Mouse (Mus musculus) MEL (cell line): ENCODE measurements around the gene Sept9. TPM values are rescaled to one million over a fixed set of nuclear protein-coding genes. Genes with fewer than 3 reads are reported as not detected.

Experiments used
- DNase-seq: peaks from one replicate; pipeline ENCODE4 v3.0.0; 2011; ENCODE audit warnings: low read depth, low spot score
- H3K27ac ChIP-seq: 2 replicates; pipeline ENCODE4 v1.5.1; 2012; ENCODE audit warnings: low read depth, mild to moderate bottlenecking, control low read depth, low read length, moderate library complexity; ENCODE audit not compliant: control insufficient read depth
- H3K27me3 ChIP-seq, 2 experiments: fragments of 150-350 bp in 1 of 2; sonication (generic) in 1 of 2; 2 replicates each; pipeline ENCODE4 v1.6.1; 2012; ENCODE audit warnings: low read length in 2 of 2, mild to moderate bottlenecking in 2 of 2, improper control_type of control experiment in 1 of 2, moderate library complexity in 1 of 2; ENCODE audit not compliant: insufficient read depth in 2 of 2, control insufficient read depth in 1 of 2
- H3K36me3 ChIP-seq, 2 experiments: 2 replicates each; pipeline ENCODE4 v1.6.1; 2012 to 2014; ENCODE audit warnings: low read length in 2 of 2, improper control_type of control experiment in 1 of 2, inconsistent platforms in 1 of 2, mild to moderate bottlenecking in 1 of 2; ENCODE audit not compliant: insufficient read depth in 2 of 2, control insufficient read depth in 1 of 2
- H3K4me1 ChIP-seq, 2 experiments: fragments of 150-350 bp in 1 of 2; sonication (generic) in 1 of 2; 2 replicates each; pipeline ENCODE4 v1.6.1; 2012; ENCODE audit warnings: low read length in 2 of 2, improper control_type of control experiment in 1 of 2, mild to moderate bottlenecking in 1 of 2; ENCODE audit not compliant: insufficient read depth in 2 of 2, control insufficient read depth in 1 of 2
- H3K4me3 ChIP-seq, 2 experiments: fragments of 150-350 bp in 1 of 2; sonication (generic) in 1 of 2; 2 replicates each; pipeline ENCODE4 v1.5.1; 2012; ENCODE audit warnings: low read depth in 2 of 2, low read length in 2 of 2, mild to moderate bottlenecking in 2 of 2, moderate library complexity in 2 of 2, control low read depth in 1 of 2, improper control_type of control experiment in 1 of 2; ENCODE audit not compliant: control insufficient read depth in 1 of 2, insufficient read depth in 1 of 2
- H3K79me2 ChIP-seq: 2 replicates; pipeline ENCODE4 v1.6.1; 2012; ENCODE audit warnings: mild to moderate bottlenecking, low read length, moderate library complexity; ENCODE audit not compliant: control insufficient read depth, poor library complexity, insufficient read depth
- H3K9ac ChIP-seq: 2 replicates; pipeline ENCODE4 v1.6.1; 2012; ENCODE audit warnings: low read depth, mild to moderate bottlenecking, control low read depth, low read length, moderate library complexity; ENCODE audit not compliant: control insufficient read depth, poor library complexity, severe bottlenecking
- H3K9me3 ChIP-seq: fragments of 150-350 bp; sonication (generic); replicated peaks from 2 replicates; pipeline ENCODE4 v1.6.1; 2012; ENCODE audit warnings: mild to moderate bottlenecking, low read length, improper control_type of control experiment, moderate library complexity; ENCODE audit not compliant: insufficient read depth
- BHLHE40 ChIP-seq: IDR thresholded peaks from 2 replicates; pipeline ENCODE4 v1.6.1; 2012; ENCODE audit warnings: low read depth, mild to moderate bottlenecking, inconsistent platforms, low read length, improper control_type of control experiment, borderline replicate concordance
- CHD1 ChIP-seq: IDR thresholded peaks from 2 replicates; pipeline ENCODE4 v1.6.1; 2012; ENCODE audit warnings: low read depth, mild to moderate bottlenecking, inconsistent platforms, low read length, improper control_type of control experiment
- CTCF ChIP-seq, 3 experiments: IDR thresholded peaks in 2 of 3; conservative IDR thresholded peaks in 1 of 3; 2 replicates each; pipeline ENCODE4 v1.5.1; 2011 to 2012; ENCODE audit warnings: low read length in 3 of 3, low read depth in 2 of 3, mild to moderate bottlenecking in 2 of 3, improper control_type of control experiment in 1 of 3, inconsistent platforms in 1 of 3, mixed read lengths in 1 of 3, moderate library complexity in 1 of 3; ENCODE audit not compliant: control insufficient read depth in 1 of 3, insufficient read depth in 1 of 3, poor library complexity in 1 of 3, severe bottlenecking in 1 of 3
- ELF1 ChIP-seq: IDR thresholded peaks from 2 replicates; pipeline ENCODE4 v1.6.1; 2014; ENCODE audit warnings: low read depth, mild to moderate bottlenecking, inconsistent platforms, low read length, improper control_type of control experiment, moderate library complexity
- EP300 ChIP-seq, 2 experiments: IDR thresholded peaks; 2 replicates each; pipeline ENCODE4 v1.6.1; 2011; ENCODE audit warnings: improper control_type of control experiment in 2 of 2, low read length in 2 of 2, low read depth in 1 of 2, mild to moderate bottlenecking in 1 of 2
- GATA1 ChIP-seq: IDR thresholded peaks from 2 replicates; pipeline ENCODE4 v1.6.1; 2011; ENCODE audit warnings: low read depth, low read length, improper control_type of control experiment
- HCFC1 ChIP-seq: IDR thresholded peaks from 2 replicates; pipeline ENCODE4 v1.6.1; 2012; ENCODE audit warnings: low read depth, mild to moderate bottlenecking, inconsistent platforms, low read length, improper control_type of control experiment, moderate library complexity
- JUND ChIP-seq: IDR thresholded peaks from 2 replicates; pipeline ENCODE4 v1.6.1; 2011; ENCODE audit warnings: low read depth, mild to moderate bottlenecking, improper control_type of control experiment, low read length
- MAX ChIP-seq: IDR thresholded peaks from 2 replicates; pipeline ENCODE4 v1.6.1; 2011; ENCODE audit warnings: low read length, improper control_type of control experiment
- MAZ ChIP-seq: IDR thresholded peaks from 2 replicates; pipeline ENCODE4 v1.6.1; 2012; ENCODE audit warnings: low read depth, mild to moderate bottlenecking, inconsistent platforms, low read length, improper control_type of control experiment
- MXI1 ChIP-seq: IDR thresholded peaks from 2 replicates; pipeline ENCODE4 v1.6.1; 2011; ENCODE audit warnings: mild to moderate bottlenecking, low read depth, low read length, improper control_type of control experiment
- MYB ChIP-seq: IDR thresholded peaks from 2 replicates; pipeline ENCODE4 v1.6.1; 2011; ENCODE audit warnings: mild to moderate bottlenecking, low read depth, low read length, improper control_type of control experiment
- NRF1 ChIP-seq: IDR thresholded peaks from 2 replicates; pipeline ENCODE4 v1.6.1; 2014; ENCODE audit warnings: low read depth, mild to moderate bottlenecking, inconsistent platforms, low read length, improper control_type of control experiment, moderate library complexity; ENCODE audit not compliant: poor library complexity, insufficient read depth, severe bottlenecking
- POLR2AphosphoS5 ChIP-seq: IDR thresholded peaks from 2 replicates; pipeline ENCODE4 v1.6.1; 2012; ENCODE audit warnings: low read depth, borderline replicate concordance, mild to moderate bottlenecking, inconsistent platforms, low read length, moderate library complexity, mixed read lengths
- RCOR1 ChIP-seq: IDR thresholded peaks from 2 replicates; pipeline ENCODE4 v1.6.1; 2012; ENCODE audit warnings: low read depth, mild to moderate bottlenecking, inconsistent platforms, low read length, improper control_type of control experiment
- SIN3A ChIP-seq: IDR thresholded peaks from 2 replicates; pipeline ENCODE4 v1.6.1; 2012; ENCODE audit warnings: low read length, improper control_type of control experiment, inconsistent platforms
- SMC3 ChIP-seq: IDR thresholded peaks from 2 replicates; pipeline ENCODE4 v1.6.1; 2011; ENCODE audit warnings: low read depth, low read length, improper control_type of control experiment
- TAL1 ChIP-seq: IDR thresholded peaks from 2 replicates; pipeline ENCODE4 v1.6.1; 2012; ENCODE audit warnings: mild to moderate bottlenecking, inconsistent platforms, low read length, moderate library complexity, mixed read lengths
- TBP ChIP-seq: IDR thresholded peaks from 2 replicates; pipeline ENCODE4 v1.8.0; 2011; ENCODE audit warnings: low read depth, low read length, improper control_type of control experiment
- TCF12 ChIP-seq: IDR thresholded peaks from 2 replicates; pipeline ENCODE4 v1.6.1; 2014; ENCODE audit warnings: low read depth, mild to moderate bottlenecking, inconsistent platforms, low read length, improper control_type of control experiment, moderate library complexity
- USF2 ChIP-seq, 2 experiments: IDR thresholded peaks; 2 replicates each; pipeline ENCODE4 v1.6.1; 2011 to 2012; ENCODE audit warnings: improper control_type of control experiment in 2 of 2, low read length in 2 of 2, borderline replicate concordance in 1 of 2, inconsistent platforms in 1 of 2, low read depth in 1 of 2, mild to moderate bottlenecking in 1 of 2; ENCODE audit not compliant: insufficient read depth in 1 of 2
- ZC3H11A ChIP-seq: IDR thresholded peaks from 2 replicates; pipeline ENCODE4 v1.6.1; 2012; ENCODE audit warnings: low read depth, mild to moderate bottlenecking, inconsistent platforms, low read length, improper control_type of control experiment
- ZKSCAN1 ChIP-seq: IDR thresholded peaks from 2 replicates; pipeline ENCODE4 v1.6.1; 2012; ENCODE audit warnings: low read depth, mild to moderate bottlenecking, inconsistent platforms, low read length, improper control_type of control experiment, moderate library complexity
- ZNF384 ChIP-seq: IDR thresholded peaks from 2 replicates; pipeline ENCODE4 v1.6.1; 2012; ENCODE audit warnings: low read depth, mild to moderate bottlenecking, inconsistent platforms, low read length, improper control_type of control experiment
- polyA plus RNA-seq, 2 experiments: library from polyadenylated mRNA; stranded (reverse) in 1 of 2; unstranded in 1 of 2; fragments of >175 nt in 1 of 2; fragments of >200 nt in 1 of 2; gene quantifications; 2 replicates each; pipeline versions ENCODE4 v1.2.1 to v1.2.4; 2012; ENCODE audit warnings: low replicate concordance in 2 of 2, low read depth in 1 of 2; ENCODE audit not compliant: insufficient read length in 2 of 2, insufficient read depth in 1 of 2, missing spikeins in 1 of 2
- total RNA-seq: library from RNA; depleted of rRNA; stranded (reverse); fragments of 300-350 nt; gene quantifications from 2 replicates; pipeline ENCODE4 v1.2.3, GENCODE M21; 2012

Sept9 gene
- total and polyA plus RNA-seq, 3 experiments, result 49.7 to 196 (median 163) TPM

DNA sequence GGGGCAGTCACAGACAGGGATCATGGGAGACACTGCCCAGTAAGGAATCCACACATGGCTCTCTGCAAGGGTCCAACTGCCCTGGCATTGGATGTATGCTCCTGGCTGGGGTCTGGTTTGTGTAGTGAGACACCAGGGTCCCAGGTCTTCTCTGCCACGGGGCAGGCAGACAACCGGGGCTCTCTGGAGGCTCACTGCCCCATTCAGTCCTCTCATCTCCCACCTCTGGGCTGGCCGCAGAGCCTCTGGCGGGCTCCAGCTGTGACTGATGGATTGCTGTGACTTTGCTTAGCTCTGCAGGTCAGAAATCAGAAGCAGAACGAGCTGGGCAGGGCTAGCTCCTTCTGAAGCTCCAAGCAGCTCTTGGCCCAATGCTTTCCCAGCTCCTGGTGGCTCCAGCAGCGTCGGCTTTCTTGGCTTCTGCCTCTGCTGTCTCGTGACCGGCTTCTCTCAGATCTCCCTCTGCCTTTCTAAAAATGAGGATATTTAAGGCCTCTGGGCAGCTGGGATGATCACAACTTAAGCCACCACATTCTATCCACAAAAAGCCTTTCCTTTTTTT, 36.5 kb downstream of the Sept9 start:
- Histone ChIP-seq H3K27ac (no peak overlapping the region), H3K9me3 (no peaks in the 10 kb centered on the region), H3K4me3 (peak overlapping the region in 1 of 2 experiments; percentile 11; a peak in 2 of 4 replicates)
- TF ChIP-seq ELF1, result no peak
- no peak for TF ChIP-seq POLR2AphosphoS5
- TF ChIP-seq MAX, result no peak
- TF ChIP-seq MYB, result no peak
- TF ChIP-seq ZNF384, result no peak
- no peak for TF ChIP-seq BHLHE40
- no peak for TF ChIP-seq CHD1
- TF ChIP-seq EP300 (IDR thresholded peaks at IDR 0.05; ENCODE audit: low read depth in 1 of 2, low read length in 2 of 2), result no peak
- TF ChIP-seq MXI1, result no peak
- no peak for TF ChIP-seq TCF12
- TF ChIP-seq, all 39 proteins: peak for 0
- peaks cover 0 to 4% of the 10 kb centered on the region in 2 experiments; a peak in 1 of 4 replicates for H3K36me3 ChIP-seq
- H3K79me2 ChIP-seq, result no peaks in the 10 kb centered on the region
- H3K9ac ChIP-seq, result peak overlapping the region; percentile 21
- H3K4me1 ChIP-seq, result peaks cover 0 to 9% of the 10 kb centered on the region in 2 experiments; a peak in 3 of 4 replicates
- H3K27me3 ChIP-seq, result peaks cover 0 to 3% of the 10 kb centered on the region in 2 experiments; a peak in 1 of 4 replicates
- DNase-seq, result no peak

GRCm38 (mm10) chr11:117238169-117238568, 38.7 kb downstream of the Sept9 start:
- DNase-seq, result peak; percentile 93

More at GRCm38 (mm10) chr11:117238169-117238568, 38.7 kb downstream of the Sept9 start:
- Histone ChIP-seq H3K9me3 (no peaks in the 10 kb centered on the region), H3K27ac (no peak overlapping the region), H3K4me3 (no peak overlapping the region), H3K4me1 (peaks cover 11 to 26% of the 10 kb centered on the region in 2 experiments), H3K9ac (no peak overlapping the region), H3K36me3 (peaks cover 0 to 20% of the 10 kb centered on the region in 2 experiments; a peak in 2 of 4 replicates), H3K79me2 (no peaks in the 10 kb centered on the region), H3K27me3 (peaks cover 0 to 3% of the 10 kb centered on the region in 2 experiments; a peak in 1 of 4 replicates)
- TF ChIP-seq MAZ (peak; percentile 78; the same call in 1 of the 2 replicates), SMC3 (peak; percentile 100), TCF12 (peak; percentile 33; the same call in 1 of the 2 replicates), CHD1 (no peak), NRF1 (0 out of 2 replicates have a peak, but pooled peaks have one; percentile 26), BHLHE40 (0 out of 2 replicates have a peak, but pooled peaks have one; percentile 29), ZKSCAN1 (no peak), CTCF (IDR thresholded peaks at IDR 0.05 in 2 of 3, conservative IDR thresholded peaks at IDR 0.05 in 1 of 3; ENCODE audit: control insufficient read depth in 1 of 3, insufficient read depth in 1 of 3, low read depth in 2 of 3, low read length in 3 of 3, poor library complexity in 1 of 3, severe bottlenecking in 1 of 3) (peak; percentile 88 to 100 (median 98)), HCFC1 (0 out of 2 replicates have a peak, but pooled peaks have one; percentile 27), ELF1 (peak; percentile 51; the same call in 1 of the 2 replicates), JUND (peak; percentile 55; the same call in 1 of the 2 replicates), SIN3A (peak; percentile 73), ZNF384 (0 out of 2 replicates have a peak, but pooled peaks have one; percentile 15), USF2 (IDR thresholded peaks at IDR 0.05; ENCODE audit: borderline replicate concordance in 1 of 2, insufficient read depth in 1 of 2, low read depth in 1 of 2, low read length in 2 of 2) (no peak), TBP (no peak), RCOR1 (no peak), TAL1 (no peak), MXI1 (peak; percentile 48; the same call in 1 of the 2 replicates), GATA1 (no peak), ZC3H11A (peak; percentile 100)
